Mouse (Mus musculus) heart, adult 18-20 months (tissue): ENCODE measurements around the gene Tfap2e. TPM values are rescaled to one million over a fixed set of nuclear protein-coding genes. Genes with fewer than 3 reads are reported as not detected.
A peak's percentile ranks its signal among the peaks of the same experiment; 100 is the strongest.

Source experiments
- DNase-seq, 2 experiments: peaks; one replicate each; pipeline ENCODE4 v3.0.0; 2021 to 2022; ENCODE audit warnings: mixed read lengths in 1 of 2
- total RNA-seq, 2 experiments: library from RNA; stranded (reverse); gene quantifications; 2 replicates each; pipeline ENCODE4 v1.2.3; 2021

The Tfap2e gene
- total RNA-seq, 2 experiments from 2014 or later = not detected

- no peak for DNase-seq
These were observed 29.2 kb downstream of the Tfap2e start for GRCm38 (mm10) chr4:126706630-126707438.

GRCm38 (mm10) chr4:126696908-126697307 lies 39.1 kb downstream of the Tfap2e start:
- no peak for DNase-seq

GRCm38 (mm10) chr4:126693021-126693420 lies 43.0 kb downstream of the Tfap2e start:
- no peak for DNase-seq

GRCm38 (mm10) chr4:126689457-126689856 lies 46.6 kb downstream of the Tfap2e start:
- DNase-seq = peak; percentile 17 to 38

GRCm38 (mm10) chr4:126683084-126683483 lies 53.0 kb downstream of the Tfap2e start:
- DNase-seq = no peak

- DNase-seq = no peak
These were observed 53.7 kb downstream of the Tfap2e start for GRCm38 (mm10) chr4:126682298-126682697.

- DNase-seq = peak; percentile 98 to 100
These were observed 58.7 kb downstream of the Tfap2e start, which contains the start of gene Psmb2 for GRCm38 (mm10) chr4:126677054-126678003. Gene Psmb2 (plus strand): TSS chr4:126677630.

- no peak for DNase-seq
These were observed 69.0 kb downstream of the Tfap2e start for GRCm38 (mm10) chr4:126667075-126667474.

Other genes with a start within 250 kb of the Tfap2e start
- 10 to 100 TPM; 10.2 to 11.5 TPM for gene Ago4, start 202.8 kb downstream of the Tfap2e start, total RNA-seq
- gene Clspn, start 179.3 kb downstream of the Tfap2e start, total RNA-seq = under 1 TPM; 0.20 to 0.41 TPM
- gene 5730409E04Rik, start 126.4 kb downstream of the Tfap2e start, total RNA-seq = 10 to 100 TPM; 13.8 to 13.9 TPM
- gene Psmb2, start 58.6 kb downstream of the Tfap2e start, total RNA-seq = 100 to 1,000 TPM; 123 to 131 TPM
- gene Ncdn, start 17.2 kb upstream of the Tfap2e start, total RNA-seq = 10 to 100 TPM; 15.8 to 17.1 TPM
- gene AU040320, start 17.3 kb upstream of the Tfap2e start, total RNA-seq = 10 to 100 TPM; 30.9 to 32.1 TPM
- 10 to 100 TPM; 20.0 to 23.1 TPM for gene Zmym4, start 231.9 kb upstream of the Tfap2e start, total RNA-seq